Mouse (Mus musculus): ENCODE measurements around the gene Pick1. TPM values are rescaled to one million over a fixed set of nuclear protein-coding genes. Genes with fewer than 3 reads are reported as not detected.
"Not testable (repeated sequence)": the region's sequence is repeated elsewhere in the genome, so short reads cannot be mapped to it uniquely, and the experiment has no call there.

The Pick1 gene
- polyA plus RNA-seq, 1 experiment = 11.4 TPM

DNA sequence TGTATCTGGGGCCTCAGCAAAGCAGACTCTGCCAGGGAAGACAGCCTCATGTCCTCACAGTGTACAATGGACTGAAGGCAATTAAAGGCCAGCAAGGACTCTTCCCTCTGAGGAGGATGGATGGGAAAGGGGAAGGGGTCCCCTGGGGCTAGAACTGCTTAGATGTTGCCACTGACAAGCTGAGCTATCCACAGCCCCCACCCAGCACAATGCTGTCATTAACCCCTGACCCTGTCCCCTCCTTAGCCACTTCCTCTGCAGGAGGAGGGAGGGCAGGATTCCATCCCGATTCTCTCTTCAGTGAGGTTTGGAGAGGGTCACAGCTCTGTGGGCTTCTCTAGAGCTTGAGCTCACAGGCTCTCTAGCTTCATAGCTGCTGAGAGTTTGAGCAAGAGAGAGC lies 9.4 kb upstream of the Pick1 start:
- no peak overlapping the region for H3K4me3 ChIP-seq (ENCODE audit: insufficient read depth, low read length)
- no peaks in the 10 kb centered on the region for H3K4me1 ChIP-seq (ENCODE audit: control insufficient read depth, insufficient read depth, low read length)
- no peak overlapping the region for H3K27ac ChIP-seq (ENCODE audit: insufficient read depth, low read depth, low read length)
- TF ChIP-seq CTCF (IDR thresholded peaks at IDR 0.05; ENCODE audit: low read depth, low read length) (no peak), POLR2A (IDR thresholded peaks at IDR 0.05; ENCODE audit: borderline replicate concordance, low read depth, low read length) (no peak)

DNA sequence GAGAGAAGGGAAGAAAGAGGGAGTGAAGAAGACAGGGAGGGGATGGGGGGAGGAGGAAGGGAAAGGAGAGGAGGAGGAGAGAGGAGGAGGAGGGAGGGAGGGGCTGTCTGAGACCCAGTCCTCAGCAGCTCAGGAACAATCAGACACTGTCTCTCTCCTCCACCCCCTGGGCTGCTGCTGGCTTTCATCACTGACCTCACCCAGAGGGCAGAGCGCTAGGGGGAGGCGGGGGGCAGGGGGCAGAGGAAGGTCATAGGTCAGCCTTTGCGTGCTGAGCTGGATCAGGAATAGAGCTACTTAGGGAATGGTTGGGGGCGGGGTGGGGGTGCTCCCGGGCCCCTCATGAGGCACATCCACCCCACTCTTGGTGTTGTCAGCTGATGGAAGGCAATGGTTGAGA lies 5.3 kb upstream of the Pick1 start:
- Histone ChIP-seq H3K27ac (ENCODE audit: insufficient read depth, low read depth, low read length) (no peak overlapping the region), H3K4me3 (ENCODE audit: insufficient read depth, low read length) (no peak overlapping the region), H3K4me1 (ENCODE audit: control insufficient read depth, insufficient read depth, low read length) (no peaks in the 10 kb centered on the region)
- TF ChIP-seq CTCF (IDR thresholded peaks at IDR 0.05; ENCODE audit: low read depth, low read length) (no peak), POLR2A (IDR thresholded peaks at IDR 0.05; ENCODE audit: borderline replicate concordance, low read depth, low read length) (no peak)

DNA sequence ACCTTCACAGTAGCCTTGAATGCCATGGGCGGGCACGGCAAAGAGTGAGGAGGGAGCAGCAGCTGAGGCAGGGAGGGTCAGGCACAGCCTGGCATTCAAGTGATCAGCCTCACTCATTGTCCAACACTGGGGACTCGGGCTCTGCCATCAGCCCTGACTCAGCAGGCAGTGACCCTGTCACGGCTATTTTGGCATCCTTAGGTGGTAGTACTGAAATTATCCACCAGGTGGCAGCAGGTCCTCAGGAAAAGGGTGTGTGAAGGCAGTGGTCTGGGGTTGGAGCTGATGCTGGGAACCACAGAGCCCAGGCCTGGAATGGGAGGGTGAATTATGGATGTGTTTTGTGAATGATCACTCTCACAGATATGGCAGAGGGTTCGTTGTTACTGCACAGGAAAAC lies 4.3 kb upstream of the Pick1 start:
- peaks cover 1% of the 10 kb centered on the region; the same call in 1 of the 2 replicates for H3K4me1 ChIP-seq (ENCODE audit: control insufficient read depth, insufficient read depth, low read length)
- no peak overlapping the region for H3K4me3 ChIP-seq (ENCODE audit: insufficient read depth, low read length)
- TF ChIP-seq POLR2A (IDR thresholded peaks at IDR 0.05; ENCODE audit: borderline replicate concordance, low read depth, low read length) = no peak
- peak; percentile 84 for TF ChIP-seq CTCF (IDR thresholded peaks at IDR 0.05; ENCODE audit: low read depth, low read length)
- no peak overlapping the region for H3K27ac ChIP-seq (ENCODE audit: insufficient read depth, low read depth, low read length)

DNA sequence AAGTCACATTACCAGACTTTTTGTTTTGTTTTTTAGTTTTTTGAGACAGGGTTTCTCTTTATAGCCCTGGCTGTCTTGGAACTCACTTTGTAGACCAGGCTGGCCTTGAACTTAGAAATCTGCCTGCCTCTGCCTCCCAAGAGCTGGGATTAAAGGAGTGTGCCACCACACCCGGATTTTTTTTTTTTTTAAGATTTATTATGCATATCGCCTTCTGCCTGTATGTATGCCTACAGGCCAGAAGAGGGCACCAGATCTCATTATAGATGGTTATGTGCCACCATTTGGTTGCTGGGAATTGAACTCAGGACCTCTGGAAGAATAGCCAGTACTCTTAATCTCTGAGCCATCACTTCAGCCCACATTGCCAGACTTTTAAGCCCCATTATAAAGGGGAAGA lies 3.2 kb upstream of the Pick1 start:
- not testable (repeated sequence) for H3K4me1 ChIP-seq (ENCODE audit: control insufficient read depth, insufficient read depth, low read length); H3K4me3 ChIP-seq (ENCODE audit: insufficient read depth, low read length); H3K27ac ChIP-seq (ENCODE audit: insufficient read depth, low read depth, low read length)

DNA sequence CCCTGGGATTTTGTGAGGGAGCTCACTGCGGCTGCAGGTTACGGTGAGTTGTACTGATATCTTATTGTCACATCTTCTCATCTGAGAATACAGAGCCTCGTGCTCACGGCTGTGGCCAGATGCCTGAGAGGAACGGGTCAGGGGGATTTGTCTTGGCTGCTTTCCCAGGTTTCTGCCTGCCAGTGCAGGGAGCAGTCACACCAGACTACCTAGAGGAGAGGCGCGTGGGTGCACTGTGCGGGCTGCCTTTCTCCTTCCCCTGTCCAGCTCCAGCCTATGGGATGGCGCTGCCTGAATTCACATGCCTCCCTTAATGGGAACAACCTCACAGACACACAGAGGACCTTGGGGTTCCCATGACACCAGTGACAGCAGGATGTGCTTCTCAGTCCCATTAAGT lies 6.3 kb downstream of the Pick1 start:
- TF ChIP-seq POLR2A (IDR thresholded peaks at IDR 0.05; ENCODE audit: borderline replicate concordance, low read depth, low read length) = no peak
- no peak for TF ChIP-seq CTCF (IDR thresholded peaks at IDR 0.05; ENCODE audit: low read depth, low read length)
- Histone ChIP-seq H3K4me3 (ENCODE audit: insufficient read depth, low read length) (no peak overlapping the region), H3K27ac (ENCODE audit: insufficient read depth, low read depth, low read length) (no peak overlapping the region), H3K4me1 (ENCODE audit: control insufficient read depth, insufficient read depth, low read length) (peaks cover 3% of the 10 kb centered on the region)

DNA sequence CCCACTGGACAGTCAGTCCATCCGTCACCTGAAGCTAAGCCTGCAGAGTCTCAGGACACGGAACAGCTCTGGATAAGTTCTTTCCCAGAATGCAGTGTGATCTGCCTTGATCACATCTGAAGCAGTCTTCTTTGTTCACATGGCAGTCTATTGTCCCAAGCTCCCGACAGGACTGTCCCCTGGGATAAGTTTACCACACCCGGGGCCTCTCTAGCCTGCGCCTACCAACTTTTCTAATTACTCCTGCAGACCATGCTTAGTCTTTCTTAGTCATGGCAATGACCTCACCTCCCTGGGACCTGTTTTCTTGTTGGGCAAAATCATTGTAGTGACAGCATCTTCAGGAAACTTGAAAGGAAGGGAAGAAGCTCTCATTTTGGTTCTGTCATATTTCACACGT lies 9.1 kb downstream of the Pick1 start:
- no peak for TF ChIP-seq POLR2A (IDR thresholded peaks at IDR 0.05; ENCODE audit: borderline replicate concordance, low read depth, low read length)
- Histone ChIP-seq H3K27ac (ENCODE audit: insufficient read depth, low read depth, low read length) (no peak overlapping the region), H3K4me1 (ENCODE audit: control insufficient read depth, insufficient read depth, low read length) (peaks cover 4% of the 10 kb centered on the region), H3K4me3 (ENCODE audit: insufficient read depth, low read length) (no peak overlapping the region)

DNA sequence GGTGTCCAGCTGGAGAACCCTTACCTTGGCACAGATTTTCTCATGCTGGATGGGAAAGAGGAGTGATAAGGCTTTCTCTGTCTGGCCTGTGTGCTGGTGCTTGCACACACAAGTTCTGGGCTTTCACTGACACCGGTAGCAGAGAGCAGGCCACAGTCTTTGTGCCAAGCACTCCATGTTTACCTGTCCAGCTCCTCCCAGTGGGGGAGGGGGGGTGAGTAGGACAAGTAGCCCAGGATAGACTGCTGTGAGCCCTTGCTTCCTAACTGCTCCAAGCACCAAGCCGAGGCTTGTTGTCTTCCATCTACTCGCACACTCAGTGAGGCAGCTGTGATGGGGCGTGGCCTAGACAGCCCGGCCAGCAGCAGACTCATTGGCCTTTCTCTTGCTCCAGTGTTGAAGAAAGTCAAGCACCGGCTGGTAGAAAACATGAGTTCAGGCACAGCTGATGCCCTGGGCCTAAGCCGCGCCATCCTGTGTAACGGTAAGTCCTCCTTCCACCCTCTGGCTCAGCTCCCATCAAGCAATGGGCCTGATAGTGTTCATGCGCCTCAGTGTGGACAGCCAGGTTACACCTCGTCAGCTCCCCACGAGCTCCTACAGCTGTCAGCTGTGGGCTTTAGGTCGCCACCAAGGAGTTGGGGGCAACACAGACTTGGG lies 13.7 kb downstream of the Pick1 start:
- Histone ChIP-seq H3K27ac (ENCODE audit: insufficient read depth, low read depth, low read length) (peak overlapping the region; percentile 78), H3K4me1 (ENCODE audit: control insufficient read depth, insufficient read depth, low read length) (peaks cover 23% of the 10 kb centered on the region), H3K4me3 (ENCODE audit: insufficient read depth, low read length) (no peak overlapping the region)
- no peak for TF ChIP-seq POLR2A (IDR thresholded peaks at IDR 0.05; ENCODE audit: borderline replicate concordance, low read depth, low read length)
- TF ChIP-seq CTCF (IDR thresholded peaks at IDR 0.05; ENCODE audit: low read depth, low read length) = no peak

DNA sequence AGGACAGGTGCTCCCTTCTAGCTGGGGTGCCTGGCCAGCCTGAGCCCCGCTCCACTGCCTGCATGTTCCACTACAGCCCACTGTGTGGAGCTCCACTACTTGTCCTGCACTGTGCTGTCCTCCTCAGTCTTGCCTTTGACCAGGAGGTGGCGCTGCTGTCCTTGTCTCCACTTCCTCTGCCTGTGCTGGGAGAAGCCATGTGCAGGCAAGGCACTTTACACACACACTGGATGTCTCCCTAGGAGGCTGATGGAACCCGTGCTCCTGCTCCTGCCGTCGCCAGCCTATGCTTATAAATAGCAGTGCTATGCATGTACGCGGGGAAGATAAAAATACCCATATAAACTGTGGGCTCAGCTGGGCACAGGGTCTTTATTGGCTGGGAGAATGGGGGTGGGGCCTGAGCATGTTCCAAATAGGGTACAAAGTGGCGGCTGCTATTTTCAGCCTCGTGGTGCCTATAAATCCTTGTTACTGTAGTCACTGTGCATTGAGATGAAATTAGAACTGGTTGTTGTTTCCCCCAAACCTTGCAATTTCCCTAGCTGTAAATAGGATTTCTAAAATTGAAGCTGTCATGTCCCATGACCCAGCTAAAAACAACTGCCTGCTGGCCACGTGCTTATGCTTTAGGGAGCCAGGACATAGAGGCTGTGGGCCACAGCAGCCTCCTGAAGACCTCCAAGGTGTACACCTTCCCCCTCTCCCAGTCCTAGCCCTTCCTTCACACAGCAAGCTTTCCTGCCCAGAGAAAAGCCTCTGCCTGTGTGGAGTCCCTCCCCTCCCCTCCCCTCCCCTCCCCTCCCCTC lies 14.5 kb downstream of the Pick1 start:
- TF ChIP-seq POLR2A (IDR thresholded peaks at IDR 0.05; ENCODE audit: borderline replicate concordance, low read depth, low read length) = no peak
- TF ChIP-seq CTCF (IDR thresholded peaks at IDR 0.05; ENCODE audit: low read depth, low read length) = peak; percentile 99
- Histone ChIP-seq H3K27ac (ENCODE audit: insufficient read depth, low read depth, low read length) (peak overlapping the region; percentile 78), H3K4me3 (ENCODE audit: insufficient read depth, low read length) (no peak overlapping the region), H3K4me1 (ENCODE audit: control insufficient read depth, insufficient read depth, low read length) (peaks cover 23% of the 10 kb centered on the region)

DNA sequence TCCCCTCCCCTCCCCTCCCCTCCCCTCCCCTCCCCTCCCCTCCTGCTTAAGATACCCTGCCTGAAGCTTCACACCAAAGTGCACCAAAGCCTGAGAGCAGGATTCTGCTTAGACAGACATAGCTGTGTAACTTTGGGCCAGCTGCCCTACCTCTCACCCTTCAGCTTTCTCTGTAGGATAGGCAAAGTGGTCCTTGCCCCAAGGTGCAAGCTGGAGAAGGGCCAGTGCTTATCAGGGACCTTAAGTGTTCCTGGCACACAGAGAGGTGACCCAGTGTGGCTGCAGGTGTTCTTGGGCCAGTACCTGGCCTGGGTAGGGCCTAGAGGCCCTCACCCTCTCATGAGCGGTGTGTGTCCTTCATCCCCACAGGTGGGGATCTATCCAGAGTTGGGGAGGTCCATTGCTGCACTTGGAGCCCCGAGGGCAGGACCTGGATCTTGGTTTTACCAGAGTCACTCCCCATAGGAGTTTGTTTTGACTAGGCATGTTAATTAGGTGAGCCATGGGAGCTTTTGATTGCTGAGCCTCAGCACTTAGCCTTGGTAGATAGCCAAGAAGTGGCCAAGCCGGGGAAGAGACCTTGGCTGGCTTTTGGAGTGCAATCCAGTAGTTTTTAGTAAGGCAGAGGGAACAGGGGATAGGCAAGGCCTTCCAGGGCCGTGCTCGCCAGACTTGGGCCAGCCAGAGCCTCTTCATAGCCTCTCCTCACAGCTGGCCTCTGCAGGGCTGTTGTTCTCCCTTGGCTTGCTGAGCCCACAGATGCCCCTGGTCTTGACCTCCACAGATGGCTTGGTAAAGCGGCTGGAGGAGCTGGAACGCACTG lies 15.3 kb downstream of the Pick1 start:
- Histone ChIP-seq H3K4me3 (ENCODE audit: insufficient read depth, low read length) (no peak overlapping the region), H3K27ac (ENCODE audit: insufficient read depth, low read depth, low read length) (peak overlapping the region; percentile 29; the same call in 1 of the 2 replicates), H3K4me1 (ENCODE audit: control insufficient read depth, insufficient read depth, low read length) (peaks cover 23% of the 10 kb centered on the region)
- TF ChIP-seq POLR2A (IDR thresholded peaks at IDR 0.05; ENCODE audit: borderline replicate concordance, low read depth, low read length) = no peak; the same call in 1 of the 2 replicates
- TF ChIP-seq CTCF (IDR thresholded peaks at IDR 0.05; ENCODE audit: low read depth, low read length) = no peak

DNA sequence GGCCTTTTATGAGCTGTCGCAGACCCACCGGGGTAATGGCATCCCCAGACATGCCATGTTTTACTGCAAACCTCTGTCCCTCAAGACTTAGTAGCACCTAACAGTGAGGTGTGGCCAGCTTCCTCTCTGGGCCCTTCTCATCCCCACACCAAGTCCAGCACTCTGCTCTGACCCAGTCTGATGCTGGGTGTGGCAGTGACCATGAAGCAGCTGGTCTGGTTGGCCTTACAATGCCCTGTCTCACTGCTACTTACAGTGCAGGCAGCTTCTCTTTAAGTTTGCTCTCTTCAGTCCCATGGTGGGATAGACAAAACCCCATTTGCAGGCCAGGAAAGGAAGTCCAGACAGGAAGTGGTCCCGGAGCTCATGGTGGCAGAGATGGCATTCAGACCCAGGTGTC lies 16.3 kb downstream of the Pick1 start:
- Histone ChIP-seq H3K4me3 (ENCODE audit: insufficient read depth, low read length) (no peak overlapping the region), H3K27ac (ENCODE audit: insufficient read depth, low read depth, low read length) (no peak overlapping the region), H3K4me1 (ENCODE audit: control insufficient read depth, insufficient read depth, low read length) (peaks cover 23% of the 10 kb centered on the region)
- no peak for TF ChIP-seq CTCF (IDR thresholded peaks at IDR 0.05; ENCODE audit: low read depth, low read length)
- no peak for TF ChIP-seq POLR2A (IDR thresholded peaks at IDR 0.05; ENCODE audit: borderline replicate concordance, low read depth, low read length)

All from bone marrow macrophage, adult 2 months (primary cell).